ENCODE assay signal across 8 mouse cellular contexts in the genomic region with DNA sequence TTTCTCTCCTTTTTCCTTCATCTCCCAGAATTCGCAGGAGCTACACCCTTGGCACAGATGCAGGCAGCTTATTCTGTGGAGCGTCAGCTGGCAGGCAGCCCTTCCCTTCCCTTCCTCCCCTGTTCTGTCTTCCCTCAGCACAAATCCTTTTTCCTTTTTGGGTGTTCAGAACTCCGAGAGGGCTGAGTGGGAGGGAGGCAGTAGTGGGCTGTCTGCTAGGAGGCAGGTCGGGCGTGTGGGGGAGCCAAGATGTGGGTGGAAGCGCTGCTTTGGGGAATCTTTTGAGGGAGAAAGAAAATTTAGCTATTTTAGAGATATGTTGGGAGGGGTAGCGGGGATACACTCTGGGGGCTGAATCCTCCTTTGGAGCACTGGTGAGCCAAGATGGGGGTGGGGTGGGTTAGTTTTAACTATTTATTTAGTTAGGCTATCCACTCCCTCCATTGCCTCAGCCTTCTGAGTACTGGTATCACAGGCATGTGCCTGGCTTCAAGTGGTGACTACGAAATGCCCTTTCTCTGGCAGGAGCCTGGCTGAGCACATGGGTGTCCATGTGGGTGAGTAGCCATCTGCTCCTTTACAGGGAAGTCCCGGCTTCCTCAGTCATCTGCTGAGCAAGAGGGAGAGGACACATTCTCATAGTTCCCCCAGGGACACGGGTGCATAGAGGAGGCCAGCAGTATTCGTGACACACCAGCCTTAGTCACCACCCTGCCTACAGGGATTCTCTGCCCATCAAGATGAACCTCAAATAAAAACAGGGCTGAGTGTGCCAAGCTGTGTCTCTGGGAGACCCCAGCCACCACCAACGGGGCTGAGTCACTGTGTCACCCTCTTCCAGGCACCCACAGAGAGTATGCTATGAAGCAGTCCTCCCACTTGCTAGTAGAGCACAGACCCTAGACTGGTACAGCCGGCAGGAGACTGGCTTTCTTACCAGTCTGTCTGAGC. TPM values are rescaled to one million over a fixed set of nuclear protein-coding genes. Genes with fewer than 3 reads are reported as not detected.
DNase-seq lines count a peak whose midpoint lies in the region; ATAC-seq and TF ChIP-seq lines count a peak whose summit lies in the region.

No protein-coding gene starts in this region.

- H3K27ac ChIP-seq in left cerebral cortex, adult 2 months = peak overlapping the region; percentile 82

- ATAC-seq in megakaryocyte-erythroid progenitor cell, adult 5-6 weeks (replicated peaks; ENCODE audit: low FRiP score, low TSS enrichment, poor library complexity, severe bottlenecking) = no peak

- no peaks in the 10 kb centered on the region for H3K27me3 ChIP-seq in C2C12 (ENCODE audit: control insufficient read depth, insufficient read depth, insufficient read length)

- no peak overlapping the region for H3ac ChIP-seq in C2C12 (ENCODE audit: control insufficient read depth, insufficient read length, low read depth)

- DNase-seq in adrenal gland, adult 2 months = peak; percentile 84
- DNase-seq in frontal cortex, postnatal 14 days (ENCODE audit: low spot score in 2 of 2) = peak; percentile 80 to 85
- DNase-seq in heart, postnatal 36 days = peak; percentile 60 to 65
- peak; percentile 83 to 86 for DNase-seq in left cerebral cortex, adult 2 months (ENCODE audit: extremely low spot score in 1 of 2, low spot score in 2 of 2)
- DNase-seq in ovary, postnatal 14 days (ENCODE audit: low spot score) = peak; percentile 43
- DNase-seq in thymus, postnatal 14 days = no peak

- intact Hi-C loops in heart, postnatal 36 days (cut with DNase I) = no loop called here
- intact Hi-C loops in left cerebral cortex, adult 2 months (cut with DNase I) = loop anchor here (1.0 to 2.0 kb wide), 3 partner anchors 14 to 45 kb away; a partner anchor contains a TSS

- no peaks in the 10 kb centered on the region for H3K36me3 ChIP-seq in C2C12 (ENCODE audit: control insufficient read depth, insufficient read depth)

- no peaks in the 10 kb centered on the region for H3K79me2 ChIP-seq in C2C12 (ENCODE audit: control insufficient read depth, insufficient read depth)

- no peak for TF ChIP-seq CTCF in C2C12 (IDR thresholded peaks at IDR 0.05; ENCODE audit: control insufficient read depth, insufficient read depth, insufficient read length)
- TF ChIP-seq CTCF in left cerebral cortex, adult 2 months (IDR thresholded peaks at IDR 0.05) = no peak

- no peaks in the 10 kb centered on the region for H3K79me3 ChIP-seq in C2C12 (ENCODE audit: low read depth)

- no peak overlapping the region for H3K4me3 ChIP-seq in C2C12 (ENCODE audit: insufficient read depth, poor library complexity, severe bottlenecking)
- H3K4me3 ChIP-seq in left cerebral cortex, adult 2 months = no peak overlapping the region

TF ChIP-seq in C2C12, 6 proteins besides CTCF, POLR2A, EP300 and RAD21:
- TF ChIP-seq USF1 (IDR thresholded peaks at IDR 0.05; ENCODE audit: low read depth) (peak; percentile 11), FOSL1 (IDR thresholded peaks at IDR 0.05; ENCODE audit: insufficient read depth, low read length, poor library complexity, severe bottlenecking) (no peak), CEBPB (IDR thresholded peaks at IDR 0.05; ENCODE audit: low read depth) (no peak), MYOD1 (IDR thresholded peaks at IDR 0.05; ENCODE audit: control insufficient read depth, insufficient read length, low read depth) (peak; percentile 17), MYOG (IDR thresholded peaks at IDR 0.05; ENCODE audit: control insufficient read depth, extremely low read depth, insufficient read length) (no peak), MAX (IDR thresholded peaks at IDR 0.05) (peak; percentile 98)

RNA-seq across cellular contexts. Expression of a gene that starts 22.3 kb away (rescaled TPM):
- 2.5 TPM for polyA plus RNA-seq in C2C12 (2012; fragmentation: generic; extraction: Trizol)
- total RNA-seq in adrenal gland, adult 2 months (2021) = 10 to 100 TPM; 10.8 to 16.6 TPM
- 4.0 and 4.8 TPM in 2 replicates for polyA plus RNA-seq in adrenal gland, adult 2 months (2012; rRNA removed)
- total RNA-seq in heart, postnatal 36 days (2021) = 10 to 100 TPM; 23.4 to 23.5 TPM
- 10 to 100 TPM; 33.5 to 50.4 TPM for total RNA-seq in left cerebral cortex, adult 2 months (2021)
- 0.22 TPM in 1 of 2 replicates, not detected in the other for total RNA-seq in megakaryocyte-erythroid progenitor cell, adult 5-6 weeks (2014; fragmentation: Nextera tagmentation)
- 5.8 TPM in 1 of 2 replicates, not detected in the other for total RNA-seq in megakaryocyte-erythroid progenitor cell, adult 5-6 weeks (2017)

RNA-seq across cellular contexts. Expression of a gene that starts 45.1 kb away (rescaled TPM):
- 17.1 TPM for polyA plus RNA-seq in C2C12 (2012; fragmentation: generic; extraction: Trizol)
- total RNA-seq in adrenal gland, adult 2 months (2021) = 10 to 100 TPM; 25.0 to 28.6 TPM
- 4.9 and 5.8 TPM in 2 replicates for polyA plus RNA-seq in adrenal gland, adult 2 months (2012; rRNA removed)
- total RNA-seq in heart, postnatal 36 days (2021) = 10 to 100 TPM; 15.7 to 16.1 TPM
- 10 to 100 TPM; 36.8 to 39.3 TPM for total RNA-seq in left cerebral cortex, adult 2 months (2021)
- 31.5 and 41.1 TPM in 2 replicates for total RNA-seq in megakaryocyte-erythroid progenitor cell, adult 5-6 weeks (2014; fragmentation: Nextera tagmentation)
- total RNA-seq in megakaryocyte-erythroid progenitor cell, adult 5-6 weeks (2017) = 26.8 and 49.1 TPM in 2 replicates
